Mouse (Mus musculus) embryonic facial prominence, embryonic 14.5 days (tissue): ENCODE measurements at regions not wholly inside any gene's neighbourhood (a gene's known extent, or its start where the extent isn't known, plus 50 kb on each side); places are given as distances from the start of the nearest gene placed in this dataset.

Source experiments
- ATAC-seq: fragments of 200-750 bp; cut with Nextera tagmentation; 2 replicates; pipeline ENCODE4 v1.8.0; 2017; ENCODE audit warnings: low read depth, moderate number of reproducible peaks, moderate TSS enrichment
- DNase-seq: peaks from one replicate; pipeline ENCODE4 v3.0.0-alpha.2; 2015; ENCODE audit warnings: low spot score
- H3K27ac ChIP-seq: fragments of 300-500 bp; sonication (generic); replicated peaks from 2 replicates; pipeline ENCODE4 v1.5.1; 2014; ENCODE audit warnings: low read depth, mild to moderate bottlenecking, low read length, moderate library complexity
- H3K27me3 ChIP-seq: fragments of 300-500 bp; sonication (generic); replicated peaks from 2 replicates; pipeline ENCODE4 v1.6.1; 2014; ENCODE audit warnings: low read length; ENCODE audit not compliant: control insufficient read depth, insufficient read depth
- H3K36me3 ChIP-seq: fragments of 300-500 bp; sonication (generic); 2 replicates; pipeline ENCODE4 v1.6.1; 2014; ENCODE audit warnings: low read length, mixed read lengths; ENCODE audit not compliant: control insufficient read depth, insufficient read depth
- H3K4me1 ChIP-seq: fragments of 300-500 bp; sonication (generic); 2 replicates; pipeline ENCODE4 v1.6.1; 2014; ENCODE audit warnings: antibody characterized with exemption, low read length; ENCODE audit not compliant: control insufficient read depth, insufficient read depth
- H3K4me2 ChIP-seq: fragments of 300-500 bp; sonication (generic); 2 replicates; pipeline ENCODE4 v1.6.1; 2014; ENCODE audit warnings: low read depth, mild to moderate bottlenecking, low read length, moderate library complexity, mixed read lengths
- H3K4me3 ChIP-seq: fragments of 300-500 bp; sonication (generic); 2 replicates; pipeline ENCODE4 v1.5.1; 2014; ENCODE audit warnings: low read depth, mild to moderate bottlenecking, low read length
- H3K9ac ChIP-seq: fragments of 300-500 bp; sonication (generic); 2 replicates; pipeline ENCODE4 v1.6.1; 2014; ENCODE audit warnings: low read depth, mild to moderate bottlenecking, low read length, moderate library complexity, mixed read lengths
- H3K9me3 ChIP-seq: fragments of 300-500 bp; sonication (generic); 2 replicates; pipeline ENCODE4 v1.6.1; 2016; ENCODE audit warnings: low read length; ENCODE audit not compliant: control insufficient read depth
- WGBS: fragments of 180-500 bp; shearing (Covaris S2); extraction: QIAGEN DNeasy Blood & Tissue Kit; methylation state at CpG from one replicate; pipeline ENCODE4 v1.1.7; 2014; 5-methylcytosine and 5-hydroxymethylcytosine counted together

- Histone ChIP-seq H3K9ac (no peak overlapping the region), H3K4me1 (peaks cover 6% of the 10 kb centered on the region), H3K27ac (no peak overlapping the region), H3K36me3 (no peaks in the 10 kb centered on the region), H3K4me3 (no peak overlapping the region), H3K4me2 (no peak overlapping the region), H3K27me3 (no peaks in the 10 kb centered on the region), H3K9me3 (no peaks in the 10 kb centered on the region)
- ATAC-seq: no peak
- peak; percentile 54 for DNase-seq
- WGBS: 46% methylated on average over 1 of the region's 1 CpGs
Measured at GRCm38 (mm10) chr5:97831421-97831820, 199.4 kb downstream of the Antxr2 start.

GRCm38 (mm10) chr5:97817485-97817884, 213.4 kb downstream of the Antxr2 start:
- Histone ChIP-seq H3K27ac (no peak overlapping the region), H3K27me3 (no peaks in the 10 kb centered on the region), H3K9ac (no peak overlapping the region), H3K36me3 (no peaks in the 10 kb centered on the region), H3K4me1 (no peaks in the 10 kb centered on the region), H3K4me2 (no peak overlapping the region), H3K9me3 (0 out of 2 replicates have a peak, but pooled peaks cover 3% of the 10 kb centered on the region), H3K4me3 (no peak overlapping the region)
- WGBS: 70% methylated on average over 3 of the region's 3 CpGs
- DNase-seq (no peak), ATAC-seq (no peak)

GRCm38 (mm10) chr5:97815357-97815756, 215.5 kb downstream of the Antxr2 start:
- ATAC-seq (no peak), DNase-seq (no peak)
- Histone ChIP-seq H3K4me3 (no peak overlapping the region), H3K36me3 (no peaks in the 10 kb centered on the region), H3K9ac (no peak overlapping the region), H3K9me3 (0 out of 2 replicates have a peak, but pooled peaks cover 3% of the 10 kb centered on the region), H3K27ac (no peak overlapping the region), H3K27me3 (no peaks in the 10 kb centered on the region), H3K4me1 (no peaks in the 10 kb centered on the region), H3K4me2 (no peak overlapping the region)
- 76% methylated on average over 6 of the region's 6 CpGs for WGBS

GRCm38 (mm10) chr5:97814700-97815099, 216.1 kb downstream of the Antxr2 start:
- DNase-seq: no peak
- H3K27ac ChIP-seq: no peak overlapping the region
- H3K4me2 ChIP-seq: no peak overlapping the region
- H3K4me1 ChIP-seq: no peaks in the 10 kb centered on the region
- WGBS: 93% methylated on average over 2 of the region's 2 CpGs
- H3K4me3 ChIP-seq: no peak overlapping the region
- no peaks in the 10 kb centered on the region for H3K36me3 ChIP-seq
- H3K27me3 ChIP-seq: no peaks in the 10 kb centered on the region
- no peak overlapping the region for H3K9ac ChIP-seq
- no peak for ATAC-seq
- 0 out of 2 replicates have a peak, but pooled peaks cover 3% of the 10 kb centered on the region for H3K9me3 ChIP-seq

GRCm38 (mm10) chr5:97812611-97813350, 218.1 kb downstream of the Antxr2 start:
- H3K9ac ChIP-seq: no peak overlapping the region
- no peak for DNase-seq
- no peaks in the 10 kb centered on the region for H3K27me3 ChIP-seq
- no peaks in the 10 kb centered on the region for H3K9me3 ChIP-seq
- WGBS: 93% methylated on average over 1 of the region's 1 CpGs
- ATAC-seq: no peak
- H3K27ac ChIP-seq: no peak overlapping the region
- H3K36me3 ChIP-seq: no peaks in the 10 kb centered on the region
- H3K4me1 ChIP-seq: no peaks in the 10 kb centered on the region
- H3K4me2 ChIP-seq: no peak overlapping the region
- no peak overlapping the region for H3K4me3 ChIP-seq

- H3K4me2 ChIP-seq: no peak overlapping the region
- no peak overlapping the region for H3K27ac ChIP-seq
- no peaks in the 10 kb centered on the region for H3K4me1 ChIP-seq
- H3K36me3 ChIP-seq: no peaks in the 10 kb centered on the region
- H3K9me3 ChIP-seq: no peaks in the 10 kb centered on the region
- DNase-seq (peak; percentile 30), ATAC-seq (no peak)
- no peak overlapping the region for H3K9ac ChIP-seq
- WGBS: 46% methylated on average over 2 of the region's 2 CpGs
- no peak overlapping the region for H3K4me3 ChIP-seq
- no peaks in the 10 kb centered on the region for H3K27me3 ChIP-seq
Measured at GRCm38 (mm10) chr5:97809007-97809406, 221.8 kb downstream of the Antxr2 start.

GRCm38 (mm10) chr5:97807171-97807570, 223.7 kb downstream of the Antxr2 start:
- no peaks in the 10 kb centered on the region for H3K36me3 ChIP-seq
- no peak overlapping the region for H3K4me3 ChIP-seq
- no peaks in the 10 kb centered on the region for H3K9me3 ChIP-seq
- peak; percentile 16 for DNase-seq
- H3K4me2 ChIP-seq: no peak overlapping the region
- H3K9ac ChIP-seq: no peak overlapping the region
- ATAC-seq: no peak
- H3K27me3 ChIP-seq: no peaks in the 10 kb centered on the region
- H3K27ac ChIP-seq: no peak overlapping the region
- no peaks in the 10 kb centered on the region for H3K4me1 ChIP-seq
- WGBS: 29% methylated on average over 1 of the region's 1 CpGs

GRCm38 (mm10) chr5:97806754-97807153, 224.1 kb downstream of the Antxr2 start:
- Histone ChIP-seq H3K4me1 (no peaks in the 10 kb centered on the region), H3K36me3 (no peaks in the 10 kb centered on the region), H3K27me3 (no peaks in the 10 kb centered on the region), H3K4me3 (no peak overlapping the region), H3K9me3 (no peaks in the 10 kb centered on the region), H3K27ac (no peak overlapping the region), H3K4me2 (no peak overlapping the region), H3K9ac (no peak overlapping the region)
- DNase-seq (no peak), ATAC-seq (no peak)

GRCm38 (mm10) chr5:97800017-97800416, 230.8 kb downstream of the Antxr2 start:
- no peak overlapping the region for H3K27ac ChIP-seq
- no peak overlapping the region for H3K4me3 ChIP-seq
- H3K9me3 ChIP-seq: no peaks in the 10 kb centered on the region
- WGBS: 30% methylated on average over 3 of the region's 3 CpGs
- DNase-seq (peak; percentile 13), ATAC-seq (no peak)
- H3K9ac ChIP-seq: no peak overlapping the region
- no peaks in the 10 kb centered on the region for H3K27me3 ChIP-seq
- no peaks in the 10 kb centered on the region for H3K4me1 ChIP-seq
- H3K36me3 ChIP-seq: no peaks in the 10 kb centered on the region
- H3K4me2 ChIP-seq: no peak overlapping the region
